Mouse (Mus musculus) kidney, adult 18-20 months (tissue): Measurements from ENCODE around the gene Ehd2.

ENCODE experiments used
- DNase-seq: peaks from one replicate; pipeline ENCODE4 v3.0.0; 2021

The Ehd2 gene

GRCm38 (mm10) chr7:15967312-15967711 is at the start of gene Ehd2:
Gene Ehd2 (minus strand): TSS chr7:15967567.
- DNase-seq: peak; percentile 71

- no peak for DNase-seq
Measured at GRCm38 (mm10) chr7:16015384-16015783, 48.0 kb upstream of the Ehd2 start.

GRCm38 (mm10) chr7:16014521-16015175 is 47.3 kb upstream of the Ehd2 start:
- peak; percentile 64 for DNase-seq

- no peak for DNase-seq
Measured at GRCm38 (mm10) chr7:16013722-16014275, 46.4 kb upstream of the Ehd2 start.

- peak; percentile 48 for DNase-seq
Measured at GRCm38 (mm10) chr7:16012576-16013263, 45.4 kb upstream of the Ehd2 start.

- DNase-seq: no peak
Measured at GRCm38 (mm10) chr7:16011418-16012085, 44.2 kb upstream of the Ehd2 start.

- no peak for DNase-seq
Measured at GRCm38 (mm10) chr7:16010649-16011048, 43.3 kb upstream of the Ehd2 start.

- DNase-seq: no peak
Measured at GRCm38 (mm10) chr7:16009636-16010035, 42.3 kb upstream of the Ehd2 start.

GRCm38 (mm10) chr7:16005020-16005419 is 37.7 kb upstream of the Ehd2 start:
- DNase-seq: no peak

- no peak for DNase-seq
Measured at GRCm38 (mm10) chr7:16004177-16004856, 37.0 kb upstream of the Ehd2 start.

- no peak for DNase-seq
Measured at GRCm38 (mm10) chr7:16003032-16003431, 35.7 kb upstream of the Ehd2 start.

GRCm38 (mm10) chr7:16002171-16002570 is 34.8 kb upstream of the Ehd2 start:
- no peak for DNase-seq

- no peak for DNase-seq
Measured at GRCm38 (mm10) chr7:16001691-16002090, 34.3 kb upstream of the Ehd2 start.

- DNase-seq: no peak
Measured at GRCm38 (mm10) chr7:15993789-15994188, 26.4 kb upstream of the Ehd2 start.

GRCm38 (mm10) chr7:15993152-15993551 is 25.8 kb upstream of the Ehd2 start:
- peak; percentile 76 for DNase-seq

- DNase-seq: no peak
Measured at GRCm38 (mm10) chr7:15991764-15992163, 24.4 kb upstream of the Ehd2 start.

GRCm38 (mm10) chr7:15987661-15988356 is 20.4 kb upstream of the Ehd2 start:
- DNase-seq: peak; percentile 49

- DNase-seq: no peak
Measured at GRCm38 (mm10) chr7:15982729-15983407, 15.5 kb upstream of the Ehd2 start.

GRCm38 (mm10) chr7:15981538-15981937 is 14.2 kb upstream of the Ehd2 start:
- DNase-seq: peak; percentile 74

- peak; percentile 69 for DNase-seq
Measured at GRCm38 (mm10) chr7:15980246-15980645, 12.9 kb upstream of the Ehd2 start.

- peak; percentile 54 for DNase-seq
Measured at GRCm38 (mm10) chr7:15975904-15976303, 8.5 kb upstream of the Ehd2 start.

GRCm38 (mm10) chr7:15975451-15975850 is 8.1 kb upstream of the Ehd2 start:
- DNase-seq: no peak
